Comparison of ENCODE assay signal across 7 mouse cellular contexts in genomic region chr12:80133011-80133545, GRCm38 (mm10). TPM values are rescaled to one million over a fixed set of nuclear protein-coding genes. Genes with fewer than 3 reads are reported as not detected.
DNase-seq lines count a peak whose midpoint lies in the region; ATAC-seq and TF ChIP-seq lines count a peak whose summit lies in the region.

No protein-coding gene starts in this region.

- no peak for TF ChIP-seq CTCF in testis, adult 2 months (IDR thresholded peaks at IDR 0.05; ENCODE audit: control insufficient read depth, insufficient read depth, insufficient replicate concordance, low read depth, low read length)

- H3K4me2 ChIP-seq in liver, embryonic 13.5 days, result peak overlapping the region; percentile 83

- H3K36me3 ChIP-seq in testis, adult 2 months (ENCODE audit: control insufficient read depth, insufficient read depth, low read length), result no peaks in the 10 kb centered on the region
- no peaks in the 10 kb centered on the region for H3K36me3 ChIP-seq in forebrain, embryonic 10.5 days (replicated peaks)
- no peaks in the 10 kb centered on the region for H3K36me3 ChIP-seq in liver, embryonic 13.5 days

- WGBS in forebrain, embryonic 10.5 days, result 46% methylated on average over 9 of the region's 9 CpGs
- 42% methylated on average over 9 of the region's 9 CpGs for WGBS in liver, embryonic 13.5 days (ENCODE audit: insufficient replicate concordance)

- no peak for TF ChIP-seq POLR2A in testis, adult 2 months (IDR thresholded peaks at IDR 0.05; ENCODE audit: control insufficient read depth, low read depth, low read length)

- no peak for DNase-seq in testis, postnatal 10 days (ENCODE audit: low spot score)
- DNase-seq in forebrain, embryonic 10.5 days (ENCODE audit: extremely low spot score, low spot score), result no peak
- DNase-seq in liver, embryonic 13.5 days, result no peak
- no peak for DNase-seq in right cerebral cortex, postnatal 36 days (ENCODE audit: low spot score in 2 of 2)
- DNase-seq in ovary, postnatal 14 days (ENCODE audit: low spot score), result no peak
- no peak for DNase-seq in cerebellum, postnatal 25 days

- no peak overlapping the region for H3K9ac ChIP-seq in liver, embryonic 13.5 days

- peaks cover 14% of the 10 kb centered on the region for H3K4me1 ChIP-seq in testis, adult 2 months (ENCODE audit: control insufficient read depth, insufficient read depth, low read length)
- peaks cover 42% of the 10 kb centered on the region for H3K4me1 ChIP-seq in forebrain, embryonic 10.5 days
- H3K4me1 ChIP-seq in liver, embryonic 13.5 days (replicated peaks), result peaks cover 34% of the 10 kb centered on the region

- H3K27me3 ChIP-seq in testis, adult 2 months (ENCODE audit: control insufficient read depth, insufficient read depth, low read length), result no peaks in the 10 kb centered on the region
- peaks cover 12% of the 10 kb centered on the region for H3K27me3 ChIP-seq in forebrain, embryonic 10.5 days (ENCODE audit: poor library complexity, severe bottlenecking)
- H3K27me3 ChIP-seq in liver, embryonic 13.5 days, result no peaks in the 10 kb centered on the region

- peak overlapping the region; percentile 90 for H3K4me3 ChIP-seq in testis, adult 2 months (ENCODE audit: control insufficient read depth, low read depth, low read length)
- peak overlapping the region; percentile 66 for H3K4me3 ChIP-seq in forebrain, embryonic 10.5 days
- H3K4me3 ChIP-seq in liver, embryonic 13.5 days (replicated peaks), result peak overlapping the region; percentile 75

- no peaks in the 10 kb centered on the region for H3K9me3 ChIP-seq in forebrain, embryonic 10.5 days
- H3K9me3 ChIP-seq in liver, embryonic 13.5 days (replicated peaks), result no peaks in the 10 kb centered on the region

- ATAC-seq in liver, embryonic 13.5 days (ENCODE audit: low read depth), result peak; percentile 13

- peak overlapping the region; percentile 91 for H3K27ac ChIP-seq in testis, adult 2 months (ENCODE audit: control insufficient read depth, insufficient read depth, low read depth, low read length)
- H3K27ac ChIP-seq in forebrain, embryonic 10.5 days, result peak overlapping the region; percentile 99
- no peak overlapping the region for H3K27ac ChIP-seq in liver, embryonic 13.5 days

RNA-seq across cellular contexts. Expression of gene Zfp36l1, which starts 20.3 kb away (rescaled TPM):
- 28.4 and 33.0 TPM in 2 replicates for polyA plus RNA-seq in testis, adult 2 months (2012; rRNA removed)
- polyA plus RNA-seq in forebrain, embryonic 10.5 days (2016; fragmentation: Nextera tagmentation; extraction: Ambion mirVana), result 121 and 129 TPM in 2 replicates
- 18.3 and 20.7 TPM in 2 replicates for polyA plus RNA-seq in liver, embryonic 13.5 days (2015; fragmentation: Nextera tagmentation; extraction: Ambion mirVana)
